Mouse (Mus musculus): ENCODE data around the gene Nlrp10. TPM values are rescaled to one million over a fixed set of nuclear protein-coding genes. Genes with fewer than 3 reads are reported as not detected.

Nlrp10 gene
- total and polyA plus RNA-seq, 3 experiments, result 0.35 to 0.53 TPM; not detected in 1

- peak; percentile 44; the same call in 1 of the 2 replicates for TF ChIP-seq ZNF384 (IDR thresholded peaks at IDR 0.05; ENCODE audit: low read depth, low read length)
- TF ChIP-seq RAD21 (IDR thresholded peaks at IDR 0.05; ENCODE audit: low read depth, low read length), result peak; percentile 20
- no peak for TF ChIP-seq KAT2A (conservative IDR thresholded peaks at IDR 0.05; ENCODE audit: low read depth, low read length)
- TF ChIP-seq UBTF (IDR thresholded peaks at IDR 0.05; ENCODE audit: borderline replicate concordance, insufficient read depth, low read depth, low read length), result no peak
- no peak for TF ChIP-seq MAX (IDR thresholded peaks at IDR 0.05; ENCODE audit: low read length)
- TF ChIP-seq GATA1 (IDR thresholded peaks at IDR 0.05; ENCODE audit: low read depth, low read length), result peak; percentile 53; the same call in 1 of the 2 replicates
- peak; percentile 40; the same call in 1 of the 2 replicates for TF ChIP-seq SIN3A (IDR thresholded peaks at IDR 0.05; ENCODE audit: low read length)
- no peak for TF ChIP-seq HCFC1 (IDR thresholded peaks at IDR 0.05; ENCODE audit: low read depth, low read length)
- no peak for TF ChIP-seq E2F4 (IDR thresholded peaks at IDR 0.05; ENCODE audit: borderline replicate concordance, low read depth, low read length)
- no peak for TF ChIP-seq TCF12 (IDR thresholded peaks at IDR 0.05; ENCODE audit: low read depth, low read length)
- no peak for TF ChIP-seq ZKSCAN1 (IDR thresholded peaks at IDR 0.05; ENCODE audit: low read depth, low read length)
- TF ChIP-seq MAZ (IDR thresholded peaks at IDR 0.05; ENCODE audit: low read depth, low read length), result no peak
- no peak for TF ChIP-seq ZMIZ1 (IDR thresholded peaks at IDR 0.05; ENCODE audit: low read depth, low read length)
- peak; percentile 45 to 73 (median 72) for TF ChIP-seq CTCF (IDR thresholded peaks at IDR 0.05 in 2 of 3, conservative IDR thresholded peaks at IDR 0.05 in 1 of 3; ENCODE audit: control insufficient read depth in 1 of 3, insufficient read depth in 1 of 3, low read depth in 2 of 3, low read length in 3 of 3, poor library complexity in 1 of 3, severe bottlenecking in 1 of 3)
- TF ChIP-seq ELF1 (IDR thresholded peaks at IDR 0.05; ENCODE audit: low read depth, low read length), result no peak
- no peak for TF ChIP-seq NELFE (IDR thresholded peaks at IDR 0.05; ENCODE audit: low read depth, low read length)
- peak; percentile 49; the same call in 1 of the 2 replicates for TF ChIP-seq SMC3 (IDR thresholded peaks at IDR 0.05; ENCODE audit: low read depth, low read length)
- TF ChIP-seq MXI1 (IDR thresholded peaks at IDR 0.05; ENCODE audit: low read depth, low read length), result no peak
- Histone ChIP-seq H3K4me3 (ENCODE audit: control insufficient read depth in 1 of 2, insufficient read depth in 1 of 2, low read depth in 2 of 2, low read length in 2 of 2) (no peak overlapping the region), H3K79me2 (ENCODE audit: control insufficient read depth, insufficient read depth, low read length, poor library complexity) (no peaks in the 10 kb centered on the region), H3K9me3 (replicated peaks; ENCODE audit: insufficient read depth, low read length) (no peaks in the 10 kb centered on the region), H3K27me3 (ENCODE audit: control insufficient read depth in 1 of 2, insufficient read depth in 2 of 2, low read length in 2 of 2) (no peaks in the 10 kb centered on the region), H3K27ac (ENCODE audit: control insufficient read depth, low read depth, low read length) (no peak overlapping the region), H3K4me1 (ENCODE audit: control insufficient read depth in 1 of 2, insufficient read depth in 2 of 2, low read length in 2 of 2) (no peaks in the 10 kb centered on the region), H3K9ac (ENCODE audit: control insufficient read depth, low read depth, low read length, poor library complexity, severe bottlenecking) (no peak overlapping the region), H3K36me3 (ENCODE audit: control insufficient read depth in 1 of 2, insufficient read depth in 2 of 2, low read length in 2 of 2) (peaks cover 0 to 9% of the 10 kb centered on the region in 2 experiments; a peak in 2 of 4 replicates)
- DNase-seq (ENCODE audit: low read depth, low spot score), result peak; percentile 79
Observed at GRCm38 (mm10) chr7:108944002-108944401, 14.0 kb upstream of the Nlrp10 start.

GRCm38 (mm10) chr7:108941466-108941865 lies 11.5 kb upstream of the Nlrp10 start:
- Histone ChIP-seq H3K9ac (ENCODE audit: control insufficient read depth, low read depth, low read length, poor library complexity, severe bottlenecking) (no peak overlapping the region), H3K27me3 (ENCODE audit: control insufficient read depth in 1 of 2, insufficient read depth in 2 of 2, low read length in 2 of 2) (no peaks in the 10 kb centered on the region), H3K9me3 (replicated peaks; ENCODE audit: insufficient read depth, low read length) (no peaks in the 10 kb centered on the region), H3K27ac (ENCODE audit: control insufficient read depth, low read depth, low read length) (no peak overlapping the region), H3K4me1 (ENCODE audit: control insufficient read depth in 1 of 2, insufficient read depth in 2 of 2, low read length in 2 of 2) (no peaks in the 10 kb centered on the region), H3K4me3 (ENCODE audit: control insufficient read depth in 1 of 2, insufficient read depth in 1 of 2, low read depth in 2 of 2, low read length in 2 of 2) (no peak overlapping the region), H3K36me3 (ENCODE audit: control insufficient read depth in 1 of 2, insufficient read depth in 2 of 2, low read length in 2 of 2) (peaks cover 0 to 20% of the 10 kb centered on the region in 2 experiments; a peak in 2 of 4 replicates), H3K79me2 (ENCODE audit: control insufficient read depth, insufficient read depth, low read length, poor library complexity) (peaks cover under 1% of the 10 kb centered on the region; the same call in 1 of the 2 replicates)
- no peak for DNase-seq (ENCODE audit: low read depth, low spot score)
- TF ChIP-seq USF1 (IDR thresholded peaks at IDR 0.05; ENCODE audit: low read depth, low read length) (no peak), SIN3A (IDR thresholded peaks at IDR 0.05; ENCODE audit: low read length) (no peak), ELF1 (IDR thresholded peaks at IDR 0.05; ENCODE audit: low read depth, low read length) (no peak), BHLHE40 (IDR thresholded peaks at IDR 0.05; ENCODE audit: borderline replicate concordance, low read depth, low read length) (no peak), GATA1 (IDR thresholded peaks at IDR 0.05; ENCODE audit: low read depth, low read length) (no peak), E2F4 (IDR thresholded peaks at IDR 0.05; ENCODE audit: borderline replicate concordance, low read depth, low read length) (no peak), ZNF384 (IDR thresholded peaks at IDR 0.05; ENCODE audit: low read depth, low read length) (no peak), TAL1 (IDR thresholded peaks at IDR 0.05; ENCODE audit: low read length) (no peak), POLR2AphosphoS5 (IDR thresholded peaks at IDR 0.05; ENCODE audit: borderline replicate concordance, low read depth, low read length) (no peak), RCOR1 (IDR thresholded peaks at IDR 0.05; ENCODE audit: low read depth, low read length) (no peak)
